Mouse (Mus musculus) kidney, postnatal 14 days (tissue): ENCODE results near the gene Nagpa.
A peak's percentile ranks its signal among the peaks of the same experiment; 100 is the strongest.

Experiments used
- DNase-seq: peaks from one replicate; pipeline ENCODE4 v3.0.0; 2022; ENCODE audit warnings: mixed read lengths

Gene Nagpa

GRCm38 (mm10) chr16:5186234-5186633, 17.6 kb downstream of the Nagpa start:
- no peak for DNase-seq

- peak; percentile 14 for DNase-seq
Measured at GRCm38 (mm10) chr16:5185691-5186090, 18.1 kb downstream of the Nagpa start.

GRCm38 (mm10) chr16:5184956-5185355, 18.9 kb downstream of the Nagpa start:
- no peak for DNase-seq

- DNase-seq, result no peak
Measured at GRCm38 (mm10) chr16:5184101-5184500, 19.7 kb downstream of the Nagpa start.

GRCm38 (mm10) chr16:5183310-5183975, 20.4 kb downstream of the Nagpa start:
- DNase-seq, result no peak

GRCm38 (mm10) chr16:5172636-5173035, 31.2 kb downstream of the Nagpa start:
- DNase-seq, result no peak

GRCm38 (mm10) chr16:5168829-5169228, 35.0 kb downstream of the Nagpa start:
- no peak for DNase-seq

- no peak for DNase-seq
Measured at GRCm38 (mm10) chr16:5168038-5168437, 35.8 kb downstream of the Nagpa start.

- no peak for DNase-seq
Measured at GRCm38 (mm10) chr16:5164327-5164726, 39.5 kb downstream of the Nagpa start.

- no peak for DNase-seq
Measured at GRCm38 (mm10) chr16:5159248-5159647, 44.6 kb downstream of the Nagpa start.

- DNase-seq, result no peak
Measured at GRCm38 (mm10) chr16:5157113-5157512, 46.7 kb downstream of the Nagpa start.

- DNase-seq, result no peak
Measured at GRCm38 (mm10) chr16:5156495-5156894, 47.3 kb downstream of the Nagpa start.

- DNase-seq, result no peak
Measured at GRCm38 (mm10) chr16:5155014-5155413, 48.8 kb downstream of the Nagpa start.

- DNase-seq, result no peak
Measured at GRCm38 (mm10) chr16:5153299-5154026, 50.3 kb downstream of the Nagpa start.

- DNase-seq, result no peak
Measured at GRCm38 (mm10) chr16:5150544-5150943, 53.3 kb downstream of the Nagpa start.

- DNase-seq, result no peak
Measured at GRCm38 (mm10) chr16:5147037-5147385, 56.8 kb downstream of the Nagpa start, which contains the start of gene Sec14l5. Gene Sec14l5 (plus strand): TSS chr16:5147109.

- DNase-seq, result peak; percentile 88
Measured at GRCm38 (mm10) chr16:5146367-5147036, 57.3 kb downstream of the Nagpa start.

GRCm38 (mm10) chr16:5145570-5145969, 58.2 kb downstream of the Nagpa start:
- DNase-seq, result peak; percentile 84
